Mouse (Mus musculus) testis, postnatal 14 days (tissue): Measurements from ENCODE around the gene Pcnx2.
A peak's percentile ranks its signal among the peaks of the same experiment; 100 is the strongest.

ENCODE experiments used
- DNase-seq: peaks from one replicate; pipeline ENCODE4 v3.0.0; 2021; ENCODE audit warnings: low spot score

The Pcnx2 gene

DNA sequence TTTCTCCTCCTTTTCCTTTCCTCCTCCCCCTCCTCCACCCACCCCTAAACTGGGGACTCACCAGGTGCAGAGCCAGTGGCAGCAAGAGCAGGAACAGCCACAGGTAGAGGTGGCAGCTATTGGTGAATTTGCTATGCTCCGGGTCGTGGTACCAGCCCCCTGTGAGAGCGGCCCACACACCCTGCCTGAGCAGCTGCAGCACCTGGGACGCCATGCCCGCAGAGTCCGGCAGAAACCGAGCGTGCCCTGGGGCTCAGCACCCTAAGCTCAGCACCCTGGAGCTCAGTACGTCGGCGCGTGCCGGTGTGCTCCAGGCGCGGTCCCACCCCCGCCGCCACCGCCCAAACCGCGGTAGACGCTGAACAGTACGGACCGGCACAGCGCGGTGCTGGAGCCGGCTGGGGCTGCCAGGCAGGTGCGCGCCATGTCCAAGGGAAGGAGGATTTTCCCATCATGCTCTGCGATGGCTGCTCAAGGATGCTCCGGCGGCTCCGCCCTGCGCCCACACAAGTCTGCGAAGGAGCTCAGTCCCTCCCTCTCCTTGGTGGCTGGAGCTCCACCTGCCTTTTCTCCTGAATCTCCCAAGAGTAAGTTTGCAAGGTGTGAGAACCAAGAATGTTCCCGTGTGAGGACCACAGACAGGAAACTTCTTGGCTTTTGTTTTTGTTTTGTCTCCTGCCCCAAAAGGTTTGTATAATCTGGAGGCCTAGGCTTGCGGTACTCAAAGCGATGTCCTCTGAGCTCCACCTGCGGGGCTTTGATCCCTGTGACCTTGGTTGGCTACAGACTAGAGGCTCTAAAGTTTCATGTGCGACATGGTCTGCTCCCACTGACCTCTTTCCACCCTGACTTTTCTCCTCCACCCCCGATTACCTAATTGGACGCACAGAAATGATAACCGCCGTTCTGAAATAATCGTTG lies at the start of gene Pcnx2:
Pcnx2 (minus strand) TSS at position 450 of the 921 bp plus-strand sequence.
- DNase-seq, result no peak

DNA sequence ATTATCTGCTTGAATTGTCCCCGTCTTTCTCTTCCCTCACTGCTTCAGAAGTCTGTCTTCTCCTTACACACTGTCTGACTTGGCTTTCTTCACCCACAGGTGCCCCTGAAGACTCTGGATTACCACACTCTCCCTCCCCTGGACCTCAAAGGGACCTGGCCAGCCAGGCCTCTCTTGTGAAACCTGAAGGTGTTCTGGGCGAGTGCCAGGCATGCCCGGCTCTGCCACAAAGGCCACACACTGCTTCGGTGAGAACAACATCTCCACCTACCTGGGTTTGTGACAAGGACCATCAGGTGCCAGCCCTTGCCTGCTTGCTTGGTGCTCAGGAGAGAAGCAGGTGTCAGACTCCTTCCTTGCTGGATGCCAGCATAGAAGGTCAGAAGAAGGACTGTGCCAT lies 46.4 kb upstream of the Pcnx2 start:
- no peak for DNase-seq

- DNase-seq, result peak; percentile 52
Observed at GRCm38 (mm10) chr8:125935649-125936048, 37.5 kb upstream of the Pcnx2 start.

DNA sequence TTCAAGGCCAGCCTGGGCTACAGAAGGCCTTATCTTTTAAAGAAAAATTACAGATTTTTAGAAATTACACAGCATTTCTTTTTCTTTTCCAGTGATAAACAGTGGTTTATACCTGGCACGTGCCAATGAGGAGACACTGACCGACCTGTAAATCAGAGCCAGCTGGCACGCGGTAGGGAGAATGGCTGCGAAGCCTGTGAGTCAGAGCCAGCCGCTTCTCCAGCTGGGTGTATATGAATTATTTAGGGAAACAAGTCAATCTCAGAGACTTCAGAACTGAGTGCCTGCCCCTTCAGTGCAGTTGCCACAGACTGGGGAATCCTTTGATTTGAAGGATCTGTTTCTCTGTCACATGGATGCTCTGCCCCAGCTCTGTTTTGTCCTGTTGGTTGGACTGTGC lies 33.7 kb upstream of the Pcnx2 start:
- DNase-seq, result no peak

DNA sequence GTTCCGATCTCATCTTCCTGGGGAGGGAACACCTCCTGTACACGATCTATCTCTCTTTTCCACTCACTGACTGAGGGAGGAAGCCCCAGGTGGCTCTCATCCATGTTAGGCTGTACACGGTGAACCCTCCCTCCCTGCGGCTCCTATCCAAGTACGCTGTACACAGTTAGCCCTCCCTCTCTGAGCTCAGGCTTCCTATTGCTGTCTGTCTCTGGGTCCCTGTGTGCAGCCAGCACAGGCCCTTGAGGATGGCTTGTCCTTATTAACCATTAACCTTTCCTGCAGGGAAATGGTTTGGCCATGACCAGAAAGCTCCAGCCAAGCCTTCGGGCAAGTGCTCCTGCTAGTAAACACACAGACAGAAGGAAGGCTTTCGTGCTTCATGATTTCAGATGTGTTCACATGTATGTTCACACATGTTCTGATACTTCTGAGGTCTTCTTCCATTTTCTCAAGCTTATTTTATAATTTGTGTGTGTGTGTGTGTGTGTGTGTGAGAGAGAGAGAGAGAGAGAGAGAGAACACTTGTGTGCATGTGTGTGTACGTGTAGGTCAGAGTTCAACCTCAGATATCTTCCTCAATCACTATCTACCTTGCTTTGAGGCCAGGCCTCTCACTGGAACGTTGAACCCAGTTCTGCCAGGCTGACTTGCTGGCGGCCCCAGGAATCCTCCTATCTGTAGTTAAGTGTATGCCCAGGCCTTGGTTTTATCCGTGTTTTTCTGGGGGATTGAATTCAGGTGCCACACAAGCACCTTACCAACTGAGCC lies 32.3 kb upstream of the Pcnx2 start:
- DNase-seq, result peak; percentile 70

- DNase-seq, result no peak
Observed at GRCm38 (mm10) chr8:125926636-125927035, 28.5 kb upstream of the Pcnx2 start.

- no peak for DNase-seq
Observed at GRCm38 (mm10) chr8:125922333-125922732, 24.2 kb upstream of the Pcnx2 start.

DNA sequence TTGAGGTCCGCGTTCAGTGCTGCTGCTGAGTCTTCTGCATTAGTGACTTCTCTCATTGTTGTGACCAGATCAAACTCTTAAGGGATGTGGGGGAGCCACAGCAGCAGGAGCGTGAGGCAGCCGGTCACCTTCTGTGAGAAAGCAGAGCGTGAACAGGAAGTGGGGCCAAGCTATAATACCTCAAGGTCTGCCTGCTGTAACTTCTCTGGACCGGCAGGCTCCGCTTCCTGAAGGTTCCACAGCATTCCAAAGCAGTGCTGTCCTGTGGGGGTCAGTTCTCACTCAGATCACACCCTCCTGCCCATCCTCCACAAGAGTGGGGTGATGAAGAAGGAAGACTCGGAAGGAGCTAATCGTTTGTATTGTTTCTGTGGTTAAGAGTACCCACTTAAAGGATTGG lies 22.6 kb upstream of the Pcnx2 start:
- DNase-seq, result no peak

- no peak for DNase-seq
Observed at GRCm38 (mm10) chr8:125920281-125920680, 22.2 kb upstream of the Pcnx2 start.

- no peak for DNase-seq
Observed at GRCm38 (mm10) chr8:125919560-125919959, 21.4 kb upstream of the Pcnx2 start.

DNA sequence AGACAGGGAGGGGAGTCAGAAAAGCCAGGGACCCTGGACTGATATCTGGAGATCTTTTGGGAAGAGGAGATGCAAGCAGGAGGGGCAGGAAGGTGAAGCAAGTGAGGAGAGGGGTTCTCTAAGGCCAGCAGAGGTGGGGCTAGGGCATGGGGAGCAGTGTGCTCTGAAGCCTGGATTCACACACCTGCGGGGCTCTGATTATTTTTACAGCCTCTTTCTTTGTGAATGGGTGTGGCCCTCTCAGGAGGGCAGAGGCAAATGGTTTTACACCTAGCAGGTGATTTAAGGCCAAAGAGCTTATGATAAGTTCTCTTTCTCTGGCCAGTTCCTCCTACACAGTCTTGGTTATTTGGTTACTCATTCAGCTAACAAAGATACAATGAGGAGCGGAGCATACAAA lies 20.6 kb upstream of the Pcnx2 start:
- no peak for DNase-seq

DNA sequence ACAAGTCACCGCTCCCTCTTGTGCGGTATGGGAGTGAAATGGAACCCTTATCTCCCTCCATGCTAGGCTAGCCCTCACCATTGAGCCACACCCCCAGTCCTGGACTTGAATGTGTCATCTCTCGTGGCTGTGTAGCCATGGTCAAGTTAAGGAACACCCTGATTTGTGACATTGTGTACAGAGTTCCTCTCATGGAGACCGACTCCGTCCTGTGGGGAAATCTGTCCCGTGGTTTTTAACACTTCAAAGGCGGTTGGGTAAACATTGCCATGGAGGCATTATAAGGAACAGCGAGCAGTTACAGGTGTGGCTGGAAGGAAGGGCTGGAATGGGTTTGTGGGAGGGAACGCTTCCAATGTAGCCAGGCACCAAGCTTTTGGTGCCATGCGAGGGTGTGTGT lies 18.9 kb upstream of the Pcnx2 start:
- no peak for DNase-seq

DNA sequence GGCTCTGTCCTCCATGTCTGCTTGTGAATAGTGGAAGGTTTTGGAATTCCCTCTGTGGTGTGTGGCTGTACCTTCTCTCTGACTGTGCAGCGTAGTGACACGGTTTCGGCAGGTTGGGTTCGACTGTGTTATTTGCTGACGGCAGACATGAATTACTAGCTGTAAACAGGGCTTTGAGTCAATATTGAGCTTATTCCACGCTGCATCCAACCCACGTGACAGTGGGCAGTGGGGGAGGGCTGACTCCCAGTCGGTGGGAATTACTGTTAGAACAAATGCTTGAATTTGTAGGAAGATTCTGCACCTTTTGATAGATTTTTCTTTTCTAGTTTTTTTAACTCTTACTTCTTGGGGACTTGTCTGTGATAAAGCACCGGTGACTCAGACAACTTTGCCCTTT lies 16.3 kb upstream of the Pcnx2 start:
- no peak for DNase-seq

DNA sequence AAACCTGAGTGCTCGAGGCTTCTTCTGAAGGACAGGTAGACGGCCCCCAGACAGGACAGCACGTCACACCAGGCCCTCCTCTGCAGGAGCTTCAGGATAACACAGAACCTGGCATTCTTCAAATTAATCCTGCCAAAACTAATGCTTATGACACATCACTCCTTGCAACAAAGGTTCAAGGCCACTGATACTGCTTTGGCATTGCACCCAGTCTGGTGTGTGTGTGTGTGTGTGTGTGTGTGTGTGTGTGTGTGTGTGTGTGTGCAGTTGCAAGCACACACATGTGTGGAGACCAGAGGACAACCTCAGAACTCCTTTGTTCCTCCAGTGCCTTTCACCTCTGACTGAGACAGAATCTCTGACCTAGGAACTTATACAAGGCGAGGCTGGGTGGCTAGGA lies 15.1 kb upstream of the Pcnx2 start:
- DNase-seq, result no peak

DNA sequence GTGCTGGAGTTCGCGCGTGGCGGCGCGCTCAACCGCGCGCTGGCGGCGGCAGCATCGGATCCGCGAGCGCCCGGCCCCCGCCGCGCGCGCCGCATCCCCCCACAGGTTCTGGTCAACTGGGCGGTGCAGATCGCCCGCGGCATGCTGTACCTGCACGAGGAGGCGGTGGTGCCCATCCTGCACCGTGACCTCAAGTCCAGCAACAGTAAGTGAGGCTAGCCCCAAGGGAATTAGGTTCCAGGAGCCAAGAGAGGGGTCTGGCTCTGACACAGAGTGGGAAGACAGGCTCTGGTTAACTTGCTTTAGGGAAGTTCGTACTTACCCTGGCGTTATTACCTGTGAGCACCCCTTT lies 13.1 kb upstream of the Pcnx2 start:
- DNase-seq, result no peak

- no peak for DNase-seq
Observed at GRCm38 (mm10) chr8:125910365-125911228, 12.5 kb upstream of the Pcnx2 start, which contains the start of gene Map3k21. Gene Map3k21 (plus strand): TSS chr8:125910450.

DNA sequence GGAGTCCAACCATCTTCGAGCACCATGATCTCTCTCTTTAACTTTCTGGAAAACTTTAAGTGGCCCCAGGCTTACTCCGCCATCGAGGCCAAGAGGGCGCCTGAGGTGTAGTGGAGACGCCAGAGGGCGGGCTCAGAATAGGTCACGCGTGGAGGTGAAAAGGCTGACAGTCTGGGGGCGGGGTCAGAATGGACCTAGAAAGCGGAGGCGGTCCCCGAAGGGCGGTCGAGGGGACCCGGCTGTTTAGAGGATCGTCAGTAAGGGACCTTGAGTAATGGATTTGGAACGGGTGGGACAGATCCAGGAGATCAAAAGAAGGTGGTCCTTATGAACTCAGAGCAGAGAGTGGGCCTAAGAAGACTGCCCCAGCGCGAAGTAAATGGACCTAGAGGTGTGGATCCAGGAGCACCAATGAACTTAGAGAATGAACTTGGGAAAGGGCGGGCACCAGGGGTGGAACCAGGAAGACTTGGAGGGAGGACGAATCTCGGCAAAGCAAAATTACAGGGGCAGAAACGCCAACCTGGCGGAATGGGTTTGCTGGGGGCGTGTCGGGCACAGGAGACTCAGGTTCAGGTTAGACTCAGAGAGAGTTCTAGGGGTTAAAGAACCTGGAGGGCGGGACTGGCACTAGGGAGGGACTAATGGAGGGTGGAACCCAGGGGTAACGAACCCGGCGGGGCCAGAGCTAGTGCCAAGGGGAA lies 11.7 kb upstream of the Pcnx2 start:
- DNase-seq, result peak; percentile 84

- no peak for DNase-seq
Observed at GRCm38 (mm10) chr8:125907311-125907710, 9.2 kb upstream of the Pcnx2 start.

- no peak for DNase-seq
Observed at GRCm38 (mm10) chr8:125905341-125905740, 7.2 kb upstream of the Pcnx2 start.

DNA sequence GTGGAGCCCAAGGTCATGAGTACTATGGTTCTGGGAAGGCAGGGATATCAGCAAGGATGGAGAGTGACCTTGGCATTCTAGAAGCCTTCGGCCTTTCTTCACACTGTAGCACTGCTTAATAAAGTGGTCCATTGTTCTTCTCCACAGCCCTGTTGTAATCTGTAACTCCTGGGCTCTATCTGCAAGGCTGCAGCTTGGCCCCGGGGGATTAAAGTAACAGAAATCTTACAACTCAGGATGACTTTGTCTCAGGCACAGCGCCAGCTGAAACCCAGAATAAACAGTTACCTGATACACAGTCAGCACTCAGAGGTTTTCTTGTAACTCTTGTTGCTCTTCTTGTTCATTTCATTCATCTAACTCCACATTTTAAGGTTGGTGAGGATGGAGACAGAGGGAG lies 4.4 kb upstream of the Pcnx2 start:
- peak; percentile 86 for DNase-seq

DNA sequence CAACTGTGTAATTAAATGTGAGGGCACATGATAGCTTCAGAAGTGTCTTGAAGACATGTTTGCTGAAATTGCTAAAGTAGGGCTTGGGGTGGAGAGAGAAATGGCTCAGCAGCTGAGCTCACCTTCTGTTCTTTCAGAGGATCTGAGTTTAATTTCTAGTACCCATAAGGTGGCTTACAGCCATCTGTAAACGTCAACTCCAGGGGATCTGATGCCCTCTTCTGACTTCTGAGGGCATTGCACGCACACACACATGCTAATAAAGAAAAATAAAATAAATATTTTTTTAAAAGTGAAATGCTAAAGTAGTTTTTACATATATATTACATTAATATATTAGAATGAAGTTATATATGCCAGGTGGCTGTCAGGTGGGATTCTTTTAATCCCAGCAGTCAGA lies 3.0 kb upstream of the Pcnx2 start:
- DNase-seq, result no peak

DNA sequence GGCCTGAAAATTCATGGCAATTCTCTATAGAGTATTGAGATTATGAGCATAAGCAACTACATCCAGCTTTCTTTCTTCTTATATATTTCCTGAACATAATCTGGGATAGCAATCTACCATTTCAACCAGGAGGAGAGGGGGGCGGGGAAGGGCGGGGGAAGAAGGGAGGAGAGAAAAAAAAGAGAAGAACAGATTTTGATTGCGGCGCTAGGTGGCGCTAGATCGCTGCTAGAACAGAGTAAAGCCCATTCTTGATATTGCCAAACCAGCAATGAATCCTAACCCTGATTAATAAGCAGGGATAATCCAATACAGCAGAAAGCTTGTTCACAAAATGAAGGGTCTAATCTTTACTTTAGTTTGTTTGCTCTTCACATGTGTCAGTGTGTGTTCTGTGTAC lies 782 bp upstream of the Pcnx2 start:
- DNase-seq, result no peak
